Mouse (Mus musculus) erythroblast, embryonic 14.5 days (primary cell): ENCODE measurements around the gene Neurog2. TPM values are rescaled to one million over a fixed set of nuclear protein-coding genes. Genes with fewer than 3 reads are reported as not detected.

Source experiments
- H3K27me3 ChIP-seq: 2 replicates; pipeline ENCODE4 v1.6.1; 2012; ENCODE audit warnings: inconsistent platforms; ENCODE audit not compliant: control insufficient read depth
- H3K36me3 ChIP-seq: 2 replicates; pipeline ENCODE4 v1.6.1; 2012; ENCODE audit warnings: mild to moderate bottlenecking, inconsistent platforms; ENCODE audit not compliant: control insufficient read depth
- H3K4me1 ChIP-seq: 2 replicates; pipeline ENCODE4 v1.6.1; 2012; ENCODE audit warnings: inconsistent platforms; ENCODE audit not compliant: control insufficient read depth
- H3K4me3 ChIP-seq: replicated peaks from 2 replicates; pipeline ENCODE3; 2012; ENCODE audit warnings: moderate library complexity, mild to moderate bottlenecking, inconsistent platforms
- H3K9me3 ChIP-seq: 2 replicates; pipeline ENCODE4 v1.6.1; 2012; ENCODE audit warnings: low read length, inconsistent platforms, mixed read lengths; ENCODE audit not compliant: control insufficient read depth
- GATA1 ChIP-seq: IDR thresholded peaks from 2 replicates; pipeline ENCODE4 v1.6.1; 2012; ENCODE audit warnings: low read length, inconsistent platforms, mixed read lengths
- TAL1 ChIP-seq: IDR thresholded peaks from 3 replicates; pipeline ENCODE4 v1.6.1; 2012; ENCODE audit warnings: low read length, inconsistent platforms, mixed read lengths
- polyA plus RNA-seq: library from polyadenylated mRNA; stranded (reverse); fragments of >175 nt; gene quantifications from 2 replicates; pipeline ENCODE4 v1.2.3, GENCODE M21; 2012

The Neurog2 gene
- polyA plus RNA-seq, 1 experiment = not detected

DNA sequence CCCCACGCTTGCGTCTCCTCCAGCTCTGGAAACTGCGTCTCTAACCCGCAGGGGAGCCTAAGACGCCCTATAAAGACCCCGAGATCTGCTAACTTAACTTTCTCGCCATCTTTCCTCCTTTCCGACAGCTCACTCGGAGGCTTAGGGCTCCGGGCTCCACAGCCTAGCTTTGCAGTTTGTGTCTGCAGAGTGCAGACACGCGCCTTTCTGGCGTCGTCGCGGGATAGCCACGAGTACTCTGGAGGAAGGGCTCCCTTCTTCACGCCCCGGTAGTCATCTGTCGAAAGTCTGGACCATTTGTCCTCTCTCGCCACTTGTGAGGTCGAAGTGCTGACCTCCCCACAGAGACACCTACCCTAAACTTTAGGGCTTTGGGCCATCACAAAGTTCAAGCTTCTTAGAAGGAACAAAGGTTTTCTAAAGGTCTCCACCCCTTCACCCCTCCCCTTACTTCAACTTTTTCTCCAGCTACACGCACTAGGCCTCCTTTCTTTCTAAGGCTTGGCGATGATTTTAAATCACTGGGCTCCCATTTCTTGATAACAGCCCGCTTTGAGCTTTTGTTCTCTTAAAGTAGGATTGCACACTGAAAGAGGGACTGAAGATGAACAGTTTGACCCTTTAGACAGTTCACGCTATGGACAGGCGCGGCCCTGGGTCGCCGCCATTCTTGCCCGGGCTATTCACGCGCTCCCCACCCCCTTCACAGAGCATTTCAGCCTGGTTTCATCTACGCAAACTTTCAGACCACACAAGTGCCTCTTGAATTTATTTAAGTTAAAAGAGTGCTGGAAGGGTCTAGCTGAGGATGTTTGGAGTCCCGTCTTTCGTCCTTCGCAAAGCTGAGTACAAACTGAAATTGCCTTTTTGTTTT is 4.4 kb upstream of the Neurog2 start:
- H3K27me3 ChIP-seq = peaks cover 99% of the 10 kb centered on the region
- TF ChIP-seq GATA1 = no peak
- H3K4me3 ChIP-seq = no peak overlapping the region
- peaks cover 4% of the 10 kb centered on the region; the same call in 1 of the 2 replicates for H3K9me3 ChIP-seq
- peaks cover 12% of the 10 kb centered on the region for H3K4me1 ChIP-seq
- H3K36me3 ChIP-seq = no peaks in the 10 kb centered on the region

DNA sequence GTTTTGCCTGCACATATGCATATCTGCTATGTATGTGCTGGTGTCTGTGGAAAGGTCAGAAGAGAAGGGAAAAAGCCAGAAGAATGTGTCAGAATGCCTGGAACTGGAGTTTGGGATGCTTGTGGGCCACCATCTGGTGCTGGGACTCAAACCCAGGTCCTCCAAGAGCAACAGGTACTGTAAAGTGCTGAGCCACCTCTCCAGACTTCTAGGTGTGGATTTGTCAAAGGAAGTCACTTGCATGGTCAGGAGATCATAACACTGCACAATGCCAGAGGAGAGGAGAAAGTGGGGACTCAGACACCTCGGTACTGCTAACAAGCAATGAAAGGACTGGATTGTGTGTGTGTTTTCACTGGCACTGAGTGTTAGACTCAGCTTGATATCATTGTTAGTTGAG is 2.7 kb upstream of the Neurog2 start:
- peaks cover 99% of the 10 kb centered on the region for H3K27me3 ChIP-seq
- TF ChIP-seq TAL1 (no peak), GATA1 (no peak)

DNA sequence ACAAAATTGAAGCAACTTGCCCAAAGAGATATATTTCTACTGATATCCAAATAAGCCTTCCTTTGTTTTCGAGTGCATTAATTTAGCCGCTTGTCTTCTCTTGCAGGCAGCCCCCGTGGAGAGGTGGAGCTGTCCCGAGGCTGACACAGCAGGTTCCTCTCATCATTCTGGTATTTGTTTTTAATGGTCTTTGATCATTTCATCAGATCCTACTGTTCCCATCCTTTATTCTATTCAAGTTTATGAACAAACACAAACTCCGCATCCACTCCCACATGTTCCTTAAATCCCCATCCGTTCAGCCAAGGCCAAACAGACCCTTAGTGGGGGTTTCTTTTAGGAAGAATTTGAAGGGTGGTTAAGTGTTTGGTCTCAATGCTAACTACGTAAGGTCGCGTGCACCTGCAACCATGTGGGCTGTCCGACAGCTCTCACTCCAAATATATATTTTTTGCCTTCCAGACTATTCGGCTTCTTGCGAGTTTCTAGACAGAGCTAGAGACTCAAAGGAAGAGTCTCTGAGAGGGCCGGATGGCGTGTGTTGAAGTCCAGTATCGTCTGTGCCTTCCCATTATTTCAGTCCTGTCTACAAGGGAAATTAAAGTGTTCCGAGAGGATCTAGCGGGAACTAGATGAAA is 2.1 kb upstream of the Neurog2 start:
- H3K9me3 ChIP-seq = peaks cover 8% of the 10 kb centered on the region; the same call in 1 of the 2 replicates
- peaks cover 99% of the 10 kb centered on the region for H3K27me3 ChIP-seq
- H3K4me3 ChIP-seq = no peak overlapping the region
- H3K36me3 ChIP-seq = no peaks in the 10 kb centered on the region
- no peak for TF ChIP-seq TAL1
- TF ChIP-seq GATA1 = no peak
- peaks cover 14% of the 10 kb centered on the region for H3K4me1 ChIP-seq

More for the DNA sequence above, 2.7 kb upstream of the Neurog2 start:
- Histone ChIP-seq H3K4me3 (no peak overlapping the region), H3K36me3 (no peaks in the 10 kb centered on the region), H3K9me3 (peaks cover 8% of the 10 kb centered on the region; the same call in 1 of the 2 replicates), H3K4me1 (peaks cover 20% of the 10 kb centered on the region)

DNA sequence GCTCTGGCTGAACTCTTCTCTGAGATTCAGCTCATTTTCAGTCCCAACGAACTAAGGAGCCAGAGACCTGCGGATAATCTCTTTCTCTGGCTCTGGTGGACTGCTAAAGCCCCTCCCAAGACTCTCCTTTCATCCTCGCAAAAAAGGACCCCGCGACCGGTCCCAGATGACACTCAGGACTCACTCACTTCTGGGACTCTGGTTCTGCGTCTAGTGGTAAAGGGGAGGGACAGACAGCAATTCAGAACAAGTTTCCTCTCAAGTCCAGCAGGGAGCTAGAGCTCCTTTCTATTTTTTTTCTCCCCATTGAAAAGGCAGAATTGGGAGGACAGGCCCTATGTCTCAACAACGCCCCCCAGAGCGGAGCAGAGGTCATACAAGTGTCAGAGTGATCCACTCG is 1.4 kb upstream of the Neurog2 start:
- H3K4me3 ChIP-seq = no peak overlapping the region
- H3K9me3 ChIP-seq = peaks cover 8% of the 10 kb centered on the region; the same call in 1 of the 2 replicates
- H3K27me3 ChIP-seq = peaks cover 98% of the 10 kb centered on the region
- H3K4me1 ChIP-seq = peaks cover 13% of the 10 kb centered on the region
- no peaks in the 10 kb centered on the region for H3K36me3 ChIP-seq
- TF ChIP-seq GATA1 (no peak), TAL1 (no peak)

DNA sequence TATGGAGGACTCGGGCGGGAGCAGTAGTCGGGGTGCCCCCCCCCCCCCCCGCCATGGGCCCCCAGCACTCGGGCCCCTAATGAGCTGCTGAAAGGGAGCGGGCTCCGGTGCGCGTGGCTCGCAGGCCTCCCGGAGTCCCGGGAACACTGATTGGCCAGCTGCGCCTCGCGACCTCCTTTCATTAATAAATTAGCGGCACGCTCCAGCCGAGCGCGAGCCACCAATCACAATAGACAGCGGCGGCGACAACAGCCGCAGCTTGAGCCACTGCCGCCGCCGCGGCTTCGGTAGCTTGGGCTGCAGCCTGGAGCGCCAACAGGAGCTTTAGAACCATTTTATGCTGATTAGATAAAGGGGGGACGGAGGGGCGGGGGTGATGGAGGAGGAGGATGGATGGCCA is 404 bp upstream of the Neurog2 start:
- TF ChIP-seq GATA1 (no peak), TAL1 (no peak)
- Histone ChIP-seq H3K4me3 (no peak overlapping the region), H3K9me3 (peaks cover 8% of the 10 kb centered on the region; the same call in 1 of the 2 replicates), H3K27me3 (peaks cover 98% of the 10 kb centered on the region), H3K4me1 (peaks cover 13% of the 10 kb centered on the region), H3K36me3 (no peaks in the 10 kb centered on the region)

DNA sequence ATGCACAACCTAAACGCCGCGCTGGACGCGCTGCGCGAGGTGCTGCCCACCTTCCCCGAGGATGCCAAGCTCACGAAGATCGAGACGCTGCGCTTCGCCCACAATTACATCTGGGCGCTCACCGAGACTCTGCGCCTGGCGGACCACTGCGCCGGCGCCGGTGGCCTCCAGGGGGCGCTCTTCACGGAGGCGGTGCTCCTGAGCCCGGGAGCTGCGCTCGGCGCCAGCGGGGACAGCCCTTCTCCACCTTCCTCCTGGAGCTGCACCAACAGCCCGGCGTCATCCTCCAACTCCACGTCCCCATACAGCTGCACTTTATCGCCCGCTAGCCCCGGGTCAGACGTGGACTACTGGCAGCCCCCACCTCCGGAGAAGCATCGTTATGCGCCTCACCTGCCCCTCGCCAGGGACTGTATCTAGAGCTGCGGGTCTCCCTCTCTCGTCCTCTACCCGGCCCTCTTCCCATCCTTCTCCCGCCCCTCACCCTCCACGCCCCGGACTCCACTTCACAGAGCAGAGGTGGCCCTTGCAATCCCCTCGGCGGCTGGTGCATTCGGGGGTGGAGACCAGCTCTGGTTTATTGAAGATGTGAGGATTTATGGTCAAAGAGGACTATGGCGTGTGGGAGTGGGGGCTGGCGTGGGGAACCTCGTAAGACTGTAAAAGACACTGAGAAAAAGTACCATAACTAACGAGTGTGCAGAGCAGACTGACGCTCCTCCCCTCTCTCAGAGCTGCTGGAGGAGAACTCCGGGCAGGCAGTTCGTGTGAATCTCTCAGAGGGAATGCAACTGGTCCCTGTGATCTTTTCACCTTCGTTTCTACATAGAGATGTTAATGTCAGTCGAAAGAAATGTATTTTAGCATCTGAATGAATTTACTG is 1.4 kb downstream of the Neurog2 start:
- Histone ChIP-seq H3K36me3 (no peaks in the 10 kb centered on the region), H3K4me1 (peaks cover 13% of the 10 kb centered on the region), H3K4me3 (no peak overlapping the region), H3K9me3 (peaks cover 8% of the 10 kb centered on the region; the same call in 1 of the 2 replicates), H3K27me3 (peaks cover 99% of the 10 kb centered on the region)
- no peak for TF ChIP-seq GATA1
- no peak for TF ChIP-seq TAL1

DNA sequence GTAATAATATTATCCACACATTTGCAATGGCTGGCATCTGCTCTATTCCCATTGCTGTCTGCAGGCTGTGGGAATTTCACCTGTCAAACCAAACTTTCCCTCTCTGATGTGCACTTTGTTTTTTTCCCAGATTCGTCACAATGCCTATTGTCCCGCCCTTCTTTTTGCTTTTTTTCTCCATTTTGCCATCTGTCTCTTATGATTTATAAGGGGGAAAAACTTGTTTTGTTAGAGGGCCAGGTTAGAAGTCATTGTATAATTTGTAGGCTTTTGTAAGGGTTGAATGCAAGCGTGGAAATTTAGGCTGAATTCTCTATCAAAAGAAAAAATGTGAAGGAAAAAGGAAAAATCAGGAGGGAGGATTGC is 2.0 kb downstream of the Neurog2 start:
- H3K4me1 ChIP-seq = peaks cover 13% of the 10 kb centered on the region
- peaks cover 8% of the 10 kb centered on the region; the same call in 1 of the 2 replicates for H3K9me3 ChIP-seq
- no peak for TF ChIP-seq GATA1
- TF ChIP-seq TAL1 = no peak
- no peak overlapping the region for H3K4me3 ChIP-seq
- peaks cover 99% of the 10 kb centered on the region for H3K27me3 ChIP-seq
- no peaks in the 10 kb centered on the region for H3K36me3 ChIP-seq

DNA sequence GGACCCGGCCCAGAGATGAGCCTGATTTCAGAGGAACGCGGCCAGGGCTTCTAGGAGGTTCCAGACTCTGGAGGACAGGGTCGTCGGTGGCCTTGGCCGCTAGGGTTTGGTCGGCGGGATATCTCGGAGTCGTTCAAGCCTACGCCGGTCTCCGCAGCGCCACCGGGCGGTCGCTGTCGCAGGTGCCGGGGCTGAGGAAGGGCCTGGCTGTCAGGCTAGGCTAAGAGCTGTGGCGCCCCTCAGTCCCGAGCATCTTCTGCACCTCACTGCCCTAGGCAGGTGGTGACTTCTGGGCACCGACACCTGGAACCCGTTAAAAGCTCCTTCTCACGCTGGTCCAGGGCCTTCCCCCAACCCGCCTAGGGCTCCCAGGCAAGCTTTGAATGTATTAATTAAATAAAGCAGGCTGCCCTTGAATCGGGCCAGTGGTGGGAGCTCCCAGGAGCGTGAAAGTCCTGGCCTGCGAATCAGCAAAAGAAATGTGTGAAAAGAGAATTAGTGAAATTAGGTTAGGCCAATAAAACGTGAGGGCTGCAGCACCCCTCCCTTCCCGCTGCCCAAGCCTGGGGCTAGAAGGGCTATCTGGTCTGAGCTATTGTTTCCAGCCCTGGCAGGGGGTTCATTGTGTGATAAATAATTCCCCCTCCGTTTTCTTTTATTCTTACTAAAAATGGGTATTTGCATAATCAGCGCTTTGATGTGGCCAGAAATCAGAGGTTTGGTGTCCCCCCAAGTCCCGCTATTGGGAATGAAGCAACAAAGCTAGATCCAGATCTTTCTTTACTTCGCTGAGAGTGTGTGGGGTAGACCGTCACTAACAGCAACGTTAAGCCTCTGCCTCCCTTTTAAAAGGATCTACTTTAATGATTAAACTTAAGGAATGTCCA is 7.2 kb downstream of the Neurog2 start:
- H3K36me3 ChIP-seq = no peaks in the 10 kb centered on the region
- H3K4me1 ChIP-seq = no peaks in the 10 kb centered on the region
- no peak overlapping the region for H3K4me3 ChIP-seq
- no peaks in the 10 kb centered on the region for H3K9me3 ChIP-seq
- TF ChIP-seq TAL1 (no peak), GATA1 (no peak)
- H3K27me3 ChIP-seq = peaks cover 95% of the 10 kb centered on the region
